Mouse (Mus musculus): ENCODE measurements around the gene Krt19. TPM values are rescaled to one million over a fixed set of nuclear protein-coding genes. Genes with fewer than 3 reads are reported as not detected.

Gene Krt19
- polyA plus RNA-seq (2012; rRNA removed) = 1.3 and 12.8 TPM in 2 replicates

GRCm38 (mm10) chr11:100148615-100149330 is at the start of gene Krt19:
Krt19 (minus strand) TSS chr11:100148665.

GRCm38 (mm10) chr11:100192992-100193391 is 44.5 kb upstream of the Krt19 start, which contains the start of gene Krt9:
Krt9 (minus strand) TSS chr11:100193246.

GRCm38 (mm10) chr11:100135731-100136130 is 12.7 kb downstream of the Krt19 start, which contains the start of gene Krt15:
Krt15 (minus strand) TSS chr11:100135928.

DNA sequence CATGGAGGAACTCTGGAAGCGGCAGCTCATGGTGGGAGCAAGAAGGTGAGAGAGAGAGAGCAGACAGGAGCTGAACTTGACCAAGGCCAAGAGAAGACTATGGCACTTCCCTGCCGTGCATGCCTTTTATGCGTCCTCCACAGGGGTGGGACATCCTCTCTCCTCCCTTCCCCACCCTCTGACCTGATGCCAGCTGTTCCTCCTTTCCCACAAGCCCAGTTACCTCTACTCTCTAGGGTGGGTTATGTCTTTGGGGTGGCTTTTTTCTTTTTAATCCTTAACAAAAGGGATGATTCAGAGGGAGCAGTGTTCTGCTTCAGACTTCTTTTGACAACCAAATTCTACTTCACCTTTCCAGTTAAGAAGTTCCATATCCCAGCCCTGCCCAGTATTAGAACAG is 27.0 kb downstream of the Krt19 start, which contains the start of gene Krt13:
TSS of gene Krt13 (minus strand) at position 101 of the 400 bp plus-strand sequence.

GRCm38 (mm10) chr11:100105576-100106122 is 42.8 kb downstream of the Krt19 start, which contains the start of gene Krt36:
Krt36 (minus strand) TSS chr11:100105626.

DNA sequence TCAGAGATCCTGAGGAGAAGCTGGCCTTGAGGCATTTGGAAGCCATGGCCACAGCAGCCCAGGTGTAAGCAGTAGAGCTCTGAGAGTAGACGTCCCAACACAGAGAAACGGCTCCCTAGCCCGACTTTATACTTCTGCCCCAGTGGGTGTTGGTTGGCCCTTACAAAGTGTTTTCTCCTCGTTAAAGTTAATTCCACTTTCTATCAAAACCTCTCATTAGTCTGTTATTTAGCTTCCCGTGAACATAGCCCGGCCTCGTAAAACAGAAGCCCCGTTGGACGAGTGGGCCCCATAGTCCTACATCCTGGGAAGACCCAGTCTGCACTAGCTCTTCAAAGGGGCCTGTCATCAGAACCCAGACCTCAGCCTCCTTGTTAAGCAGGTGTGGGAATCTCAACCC is 52.3 kb downstream of the Krt19 start, which contains the start of gene Krt35:
TSS of gene Krt35 (minus strand) at position 101 of the 400 bp plus-strand sequence.

Other genes with a start within 250 kb of the Krt19 start
- not detected in 2 replicates for gene Krtap31-1, start 240.7 kb downstream of the Krt19 start, polyA plus RNA-seq (2012; rRNA removed)
- gene Gm11565, start 233.9 kb downstream of the Krt19 start, polyA plus RNA-seq (2012; rRNA removed) = not detected in 2 replicates
- not detected in 2 replicates for gene Krtap31-2, start 212.4 kb downstream of the Krt19 start, polyA plus RNA-seq (2012; rRNA removed)
- not detected in 2 replicates for gene Krtap9-5, start 200.2 kb downstream of the Krt19 start, polyA plus RNA-seq (2012; rRNA removed)
- gene Krtap29-1, start 169.6 kb downstream of the Krt19 start, polyA plus RNA-seq (2012; rRNA removed) = not detected in 2 replicates
- not detected in 2 replicates for gene Krtap16-1, start 162.1 kb downstream of the Krt19 start, polyA plus RNA-seq (2012; rRNA removed)
- 0.29 and 0.34 TPM in 2 replicates for gene Krtap17-1, start 154.7 kb downstream of the Krt19 start, polyA plus RNA-seq (2012; rRNA removed)
- gene Krt33a, start 132.5 kb downstream of the Krt19 start, polyA plus RNA-seq (2012; rRNA removed) = not detected in 2 replicates
- 0.16 TPM in 1 of 2 replicates, not detected in the other for gene Krt33b, start 118.8 kb downstream of the Krt19 start, polyA plus RNA-seq (2012; rRNA removed)
- gene Krt34, start 107.1 kb downstream of the Krt19 start, polyA plus RNA-seq (2012; rRNA removed) = not detected in 2 replicates
- not detected in 2 replicates for gene Krt31, start 98.1 kb downstream of the Krt19 start, polyA plus RNA-seq (2012; rRNA removed)
- gene Krt32, start 60.4 kb downstream of the Krt19 start, polyA plus RNA-seq (2012; rRNA removed) = not detected in 2 replicates
- gene Krt35, start 52.4 kb downstream of the Krt19 start, polyA plus RNA-seq (2012; rRNA removed) = not detected in 2 replicates
- gene Krt36, start 43.0 kb downstream of the Krt19 start, polyA plus RNA-seq (2012; rRNA removed) = not detected in 2 replicates
- 0.11 TPM in 1 of 2 replicates, not detected in the other for gene Krt13, start 27.1 kb downstream of the Krt19 start, polyA plus RNA-seq (2012; rRNA removed)
- gene Krt15, start 12.7 kb downstream of the Krt19 start, polyA plus RNA-seq (2012; rRNA removed) = 2.6 and 33.5 TPM in 2 replicates
- gene Krt9, start 44.6 kb upstream of the Krt19 start, polyA plus RNA-seq (2012; rRNA removed) = 0.06 and 0.10 TPM in 2 replicates
- gene Krt14, start 58.9 kb upstream of the Krt19 start, polyA plus RNA-seq (2012; rRNA removed) = 4.5 and 41.4 TPM in 2 replicates
- not detected in 2 replicates for gene Krt16, start 100.2 kb upstream of the Krt19 start, polyA plus RNA-seq (2012; rRNA removed)
- 0.59 and 8.2 TPM in 2 replicates for gene Krt17, start 112.4 kb upstream of the Krt19 start, polyA plus RNA-seq (2012; rRNA removed)
- not detected in 2 replicates for gene Krt42, start 121.2 kb upstream of the Krt19 start, polyA plus RNA-seq (2012; rRNA removed)
- 320 and 367 TPM in 2 replicates for gene Eif1, start 171.2 kb upstream of the Krt19 start, polyA plus RNA-seq (2012; rRNA removed)
- 0.26 and 0.29 TPM in 2 replicates for gene Gast, start 185.7 kb upstream of the Krt19 start, polyA plus RNA-seq (2012; rRNA removed)
- 183 and 184 TPM in 2 replicates for gene Hap1, start 207.5 kb upstream of the Krt19 start, polyA plus RNA-seq (2012; rRNA removed)
- 57.1 and 75.3 TPM in 2 replicates for gene Jup, start 249.1 kb upstream of the Krt19 start, polyA plus RNA-seq (2012; rRNA removed)